Mouse (Mus musculus) ES-Bruce4 (cell line): ENCODE measurements at regions not wholly inside any gene's neighbourhood (a gene's known extent, or its start where the extent isn't known, plus 50 kb on each side); places are given as distances from the start of the nearest gene placed in this dataset.

Source experiments
- CTCF ChIP-seq: IDR thresholded peaks from one replicate; pipeline ENCODE4 v1.8.1; 2011; ENCODE audit warnings: low read depth, low read length
- POLR2A ChIP-seq: IDR thresholded peaks from one replicate; pipeline ENCODE4 v1.8.1; 2011; ENCODE audit warnings: low read length; ENCODE audit not compliant: insufficient read depth

- TF ChIP-seq CTCF (no peak), POLR2A (no peak)
Observed at GRCm38 (mm10) chr5:73875847-73876246, 192.4 kb downstream of the Usp46 start.
